Mouse (Mus musculus) forelimb bud, embryonic 11.5 days (tissue): ENCODE results near the gene Lpin1.

Experiments
- DNase-seq: peaks from one replicate; pipeline ENCODE4 v3.0.0-alpha.2; 2012; ENCODE audit warnings: low read depth, low spot score

Lpin1 gene

GRCm38 (mm10) chr12:16577665-16578233 lies 33.0 kb downstream of the Lpin1 start:
- no peak for DNase-seq

GRCm38 (mm10) chr12:16571278-16571677 lies 39.5 kb downstream of the Lpin1 start:
- DNase-seq: no peak

- DNase-seq: no peak
Measured at GRCm38 (mm10) chr12:16570371-16571060, 40.2 kb downstream of the Lpin1 start.

GRCm38 (mm10) chr12:16568936-16569650 lies 41.7 kb downstream of the Lpin1 start:
- DNase-seq: no peak

GRCm38 (mm10) chr12:16568496-16568895 lies 42.3 kb downstream of the Lpin1 start:
- DNase-seq: peak; percentile 72

GRCm38 (mm10) chr12:16568090-16568489 lies 42.7 kb downstream of the Lpin1 start:
- DNase-seq: no peak

GRCm38 (mm10) chr12:16563427-16563826 lies 47.3 kb downstream of the Lpin1 start:
- no peak for DNase-seq

GRCm38 (mm10) chr12:16562647-16563046 lies 48.1 kb downstream of the Lpin1 start:
- DNase-seq: no peak

GRCm38 (mm10) chr12:16562181-16562580 lies 48.6 kb downstream of the Lpin1 start:
- no peak for DNase-seq

- no peak for DNase-seq
Measured at GRCm38 (mm10) chr12:16557271-16557670, 53.5 kb downstream of the Lpin1 start.

- no peak for DNase-seq
Measured at GRCm38 (mm10) chr12:16554171-16554570, 56.6 kb downstream of the Lpin1 start.

- no peak for DNase-seq
Measured at GRCm38 (mm10) chr12:16552108-16552771, 58.5 kb downstream of the Lpin1 start.

GRCm38 (mm10) chr12:16550983-16551454 lies 59.7 kb downstream of the Lpin1 start:
- no peak for DNase-seq

GRCm38 (mm10) chr12:16548824-16549375 lies 61.9 kb downstream of the Lpin1 start:
- no peak for DNase-seq

GRCm38 (mm10) chr12:16541606-16542005 lies 69.2 kb downstream of the Lpin1 start:
- DNase-seq: no peak

- no peak for DNase-seq
Measured at GRCm38 (mm10) chr12:16540712-16541111, 70.1 kb downstream of the Lpin1 start.

- peak; percentile 49 for DNase-seq
Measured at GRCm38 (mm10) chr12:16539965-16540661, 70.7 kb downstream of the Lpin1 start.

- DNase-seq: peak; percentile 76
Measured at GRCm38 (mm10) chr12:16533331-16533828, 77.4 kb downstream of the Lpin1 start.

GRCm38 (mm10) chr12:16532860-16533230 lies 77.9 kb downstream of the Lpin1 start:
- no peak for DNase-seq

GRCm38 (mm10) chr12:16531956-16532859 lies 78.6 kb downstream of the Lpin1 start:
- no peak for DNase-seq
